Mouse (Mus musculus) lung, embryonic 15.5 days (tissue): ENCODE measurements around the gene Mpzl3. TPM values are rescaled to one million over a fixed set of nuclear protein-coding genes. Genes with fewer than 3 reads are reported as not detected.

Experiments used
- ATAC-seq: fragments of 200-750 bp; cut with Nextera tagmentation; 2 replicates; pipeline ENCODE4 v1.8.0; 2017; ENCODE audit warnings: moderate number of reproducible peaks, borderline replicate concordance; ENCODE audit not compliant: low FRiP score, low TSS enrichment; ENCODE audit errors: extremely low read depth
- H3K27ac ChIP-seq: fragments of 300-500 bp; sonication (generic); 2 replicates; pipeline ENCODE4 v1.5.1; 2015; ENCODE audit warnings: moderate library complexity, mild to moderate bottlenecking, inconsistent platforms
- H3K27me3 ChIP-seq: fragments of 300-500 bp; sonication (generic); 2 replicates; pipeline ENCODE4 v1.6.1; 2015; ENCODE audit warnings: inconsistent platforms
- H3K36me3 ChIP-seq: fragments of 300-500 bp; sonication (generic); 2 replicates; pipeline ENCODE4 v1.6.1; 2015; ENCODE audit warnings: inconsistent platforms
- H3K4me1 ChIP-seq: fragments of 300-500 bp; sonication (generic); 2 replicates; pipeline ENCODE4 v1.6.1; 2015; ENCODE audit warnings: inconsistent platforms
- H3K4me2 ChIP-seq: fragments of 300-500 bp; sonication (generic); 2 replicates; pipeline ENCODE4 v1.6.1; 2015; ENCODE audit warnings: inconsistent platforms, mild to moderate bottlenecking, moderate library complexity
- H3K4me3 ChIP-seq: fragments of 300-500 bp; sonication (generic); 2 replicates; pipeline ENCODE4 v1.5.1; 2015; ENCODE audit warnings: mild to moderate bottlenecking, inconsistent platforms
- H3K9ac ChIP-seq: fragments of 300-500 bp; sonication (generic); 2 replicates; pipeline ENCODE4 v1.6.1; 2015; ENCODE audit warnings: inconsistent platforms
- H3K9me3 ChIP-seq: fragments of 300-500 bp; sonication (generic); 2 replicates; pipeline ENCODE4 v1.6.1; 2016; ENCODE audit warnings: inconsistent platforms
- WGBS: fragments of 180-500 bp; shearing (Covaris S2); methylation state at CpG from one replicate; pipeline ENCODE4 v1.1.7; 2015; 5-methylcytosine and 5-hydroxymethylcytosine counted together
- polyA plus RNA-seq: library from polyadenylated mRNA; unstranded; fragments of >200 nt; fragmentation: Nextera tagmentation; extraction: Ambion mirVana; gene quantifications from 2 replicates; pipeline ENCODE4 v1.2.1, GENCODE M21; 2015

Mpzl3 gene
- polyA plus RNA-seq, 1 experiment from 2014 or later, result 2.7 TPM

DNA sequence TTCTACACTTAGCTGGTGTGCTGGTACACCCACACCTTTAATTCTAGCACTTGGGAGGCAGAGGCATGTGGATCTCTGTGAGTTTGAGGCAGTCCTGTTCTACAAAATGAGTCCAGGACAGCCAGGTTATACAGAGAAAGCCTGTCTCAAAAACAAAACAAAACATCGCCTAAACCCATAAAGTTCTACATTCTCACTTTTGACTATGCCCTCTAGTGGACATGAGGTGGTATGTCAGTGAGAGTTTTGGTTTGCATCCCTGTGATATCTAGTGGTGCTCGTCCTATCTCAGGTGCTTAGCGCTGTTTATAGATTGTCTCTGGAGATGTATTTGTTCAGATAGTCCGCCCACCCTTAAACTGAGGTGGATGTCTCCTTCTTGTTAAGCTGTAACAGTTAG lies 6.5 kb upstream of the Mpzl3 start:
- Histone ChIP-seq H3K36me3 (no peaks in the 10 kb centered on the region), H3K27me3 (peaks cover 11% of the 10 kb centered on the region), H3K4me2 (no peak overlapping the region), H3K4me1 (no peaks in the 10 kb centered on the region), H3K4me3 (no peak overlapping the region), H3K9ac (no peak overlapping the region), H3K27ac (no peak overlapping the region), H3K9me3 (no peaks in the 10 kb centered on the region)
- WGBS, result 14% methylated on average over 4 of the region's 4 CpGs
- ATAC-seq, result no peak

GRCm38 (mm10) chr9:45049731-45050130 lies 5.3 kb upstream of the Mpzl3 start:
- 80% methylated on average over 1 of the region's 1 CpGs for WGBS
- H3K27me3 ChIP-seq, result peaks cover 5% of the 10 kb centered on the region; the same call in 1 of the 2 replicates
- no peaks in the 10 kb centered on the region for H3K9me3 ChIP-seq
- no peak overlapping the region for H3K9ac ChIP-seq
- no peak overlapping the region for H3K4me3 ChIP-seq
- ATAC-seq, result no peak
- no peaks in the 10 kb centered on the region for H3K36me3 ChIP-seq
- no peak overlapping the region for H3K4me2 ChIP-seq
- H3K4me1 ChIP-seq, result no peaks in the 10 kb centered on the region
- H3K27ac ChIP-seq, result no peak overlapping the region

- Histone ChIP-seq H3K36me3 (no peaks in the 10 kb centered on the region), H3K4me1 (no peaks in the 10 kb centered on the region), H3K9ac (no peak overlapping the region), H3K4me3 (no peak overlapping the region), H3K4me2 (no peak overlapping the region), H3K9me3 (no peaks in the 10 kb centered on the region), H3K27me3 (0 out of 2 replicates have a peak, but pooled peaks cover 5% of the 10 kb centered on the region), H3K27ac (no peak overlapping the region)
- WGBS, result 77% methylated on average over 2 of the region's 2 CpGs
- ATAC-seq, result no peak
Observed at GRCm38 (mm10) chr9:45050301-45050700, 4.7 kb upstream of the Mpzl3 start.

GRCm38 (mm10) chr9:45058304-45058940 lies 3.4 kb downstream of the Mpzl3 start:
- no peak overlapping the region for H3K9ac ChIP-seq
- no peaks in the 10 kb centered on the region; the same call in 1 of the 2 replicates for H3K4me1 ChIP-seq
- no peak overlapping the region for H3K4me2 ChIP-seq
- peaks cover 4% of the 10 kb centered on the region; the same call in 1 of the 2 replicates for H3K27me3 ChIP-seq
- no peaks in the 10 kb centered on the region for H3K9me3 ChIP-seq
- no peak for ATAC-seq
- H3K4me3 ChIP-seq, result no peak overlapping the region
- H3K36me3 ChIP-seq, result no peaks in the 10 kb centered on the region
- H3K27ac ChIP-seq, result no peak overlapping the region
- 30% methylated on average over 5 of the region's 5 CpGs for WGBS

GRCm38 (mm10) chr9:45060151-45060550 lies 5.2 kb downstream of the Mpzl3 start:
- no peak for ATAC-seq

DNA sequence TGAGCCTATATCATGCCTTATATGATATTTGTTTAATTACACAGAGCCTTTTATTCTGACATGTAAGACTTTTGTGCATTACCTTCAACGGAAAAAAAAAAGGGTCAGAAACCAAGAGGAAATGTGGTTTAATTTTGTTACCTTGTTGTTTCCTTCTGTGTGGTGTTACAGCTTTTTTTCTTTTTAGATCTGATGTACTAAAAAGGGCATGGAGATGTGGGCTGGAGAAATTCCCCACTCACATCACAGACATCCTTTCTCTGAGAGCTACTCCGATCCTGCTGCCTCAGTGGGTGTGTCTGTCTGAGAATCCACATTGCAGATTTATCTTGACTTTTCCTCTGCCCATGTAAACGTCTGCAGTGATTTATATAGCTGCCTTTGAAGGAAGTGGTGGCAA lies 7.7 kb downstream of the Mpzl3 start:
- no peaks in the 10 kb centered on the region for H3K36me3 ChIP-seq
- ATAC-seq, result no peak
- H3K4me1 ChIP-seq, result no peaks in the 10 kb centered on the region; the same call in 1 of the 2 replicates
- no peak overlapping the region for H3K4me2 ChIP-seq
- no peak overlapping the region for H3K4me3 ChIP-seq
- 50% methylated on average over 3 of the region's 3 CpGs for WGBS
- no peak overlapping the region for H3K27ac ChIP-seq
- H3K9me3 ChIP-seq, result no peaks in the 10 kb centered on the region
- H3K9ac ChIP-seq, result no peak overlapping the region
- H3K27me3 ChIP-seq, result no peaks in the 10 kb centered on the region

More at GRCm38 (mm10) chr9:45060151-45060550, 5.2 kb downstream of the Mpzl3 start:
- peaks cover 4% of the 10 kb centered on the region; the same call in 1 of the 2 replicates for H3K27me3 ChIP-seq
- no peak overlapping the region for H3K4me3 ChIP-seq
- H3K36me3 ChIP-seq, result no peaks in the 10 kb centered on the region
- H3K9me3 ChIP-seq, result no peaks in the 10 kb centered on the region
- 40% methylated on average over 7 of the region's 7 CpGs for WGBS
- H3K4me1 ChIP-seq, result no peaks in the 10 kb centered on the region; the same call in 1 of the 2 replicates
- H3K27ac ChIP-seq, result no peak overlapping the region
- no peak overlapping the region for H3K9ac ChIP-seq
- H3K4me2 ChIP-seq, result no peak overlapping the region

DNA sequence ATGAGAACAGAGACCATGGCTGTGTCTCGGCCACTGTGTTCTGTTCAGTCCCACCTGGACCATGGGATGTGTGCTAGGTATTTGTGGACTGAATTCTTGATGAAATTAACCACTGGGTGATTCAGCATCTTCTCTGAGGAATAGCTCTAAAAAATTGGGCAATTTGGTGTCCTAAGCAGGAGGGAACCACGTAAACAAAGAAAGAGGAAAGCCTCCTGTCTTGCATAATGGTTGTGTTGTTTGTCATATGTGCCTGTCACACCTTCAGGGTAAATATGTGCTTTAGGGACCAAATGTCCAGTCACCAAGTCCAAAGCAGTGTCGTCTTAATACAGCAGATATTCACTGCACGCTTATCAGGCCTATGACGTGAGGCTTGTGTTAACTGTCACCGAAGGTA lies 9.4 kb downstream of the Mpzl3 start:
- no peaks in the 10 kb centered on the region; the same call in 1 of the 2 replicates for H3K4me1 ChIP-seq
- WGBS, result 70% methylated on average over 6 of the region's 6 CpGs
- no peaks in the 10 kb centered on the region for H3K36me3 ChIP-seq
- no peak overlapping the region for H3K4me3 ChIP-seq
- no peak overlapping the region for H3K27ac ChIP-seq
- no peaks in the 10 kb centered on the region for H3K9me3 ChIP-seq
- no peak overlapping the region for H3K9ac ChIP-seq
- H3K4me2 ChIP-seq, result no peak overlapping the region
- no peak for ATAC-seq
- no peaks in the 10 kb centered on the region for H3K27me3 ChIP-seq

GRCm38 (mm10) chr9:45066735-45067134 lies 11.7 kb downstream of the Mpzl3 start:
- 74% methylated on average over 4 of the region's 4 CpGs for WGBS
- Histone ChIP-seq H3K9me3 (no peaks in the 10 kb centered on the region), H3K27me3 (no peaks in the 10 kb centered on the region), H3K9ac (no peak overlapping the region), H3K4me2 (no peak overlapping the region), H3K4me1 (no peaks in the 10 kb centered on the region), H3K36me3 (no peaks in the 10 kb centered on the region), H3K27ac (no peak overlapping the region), H3K4me3 (no peak overlapping the region)
- ATAC-seq, result no peak

- WGBS, result 37% methylated on average over 3 of the region's 3 CpGs
Observed at GRCm38 (mm10) chr9:45071800-45072199, 16.8 kb downstream of the Mpzl3 start.

DNA sequence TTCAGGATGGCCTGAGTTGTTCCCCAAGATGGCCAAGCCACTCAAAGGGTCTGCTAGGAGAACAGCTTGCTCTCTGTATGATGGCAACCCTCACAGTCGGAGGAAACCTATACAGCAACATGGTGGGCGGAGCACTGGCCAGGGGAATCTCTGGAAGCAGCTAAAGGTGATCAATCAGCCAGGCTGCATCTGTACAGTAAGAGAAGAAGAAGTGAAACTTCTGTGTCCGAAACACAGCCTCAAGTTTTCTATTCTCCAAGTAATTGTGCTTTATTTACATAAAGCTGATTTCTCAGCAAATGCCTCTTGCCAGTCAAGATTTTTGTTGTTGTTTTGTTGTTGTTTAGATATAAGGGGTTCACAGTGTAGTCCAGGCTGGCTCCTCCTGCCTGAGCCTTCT lies 22.9 kb downstream of the Mpzl3 start:
- 51% methylated on average over 3 of the region's 3 CpGs for WGBS
- Histone ChIP-seq H3K9ac (no peak overlapping the region), H3K4me1 (no peaks in the 10 kb centered on the region), H3K4me3 (no peak overlapping the region), H3K9me3 (no peaks in the 10 kb centered on the region), H3K36me3 (no peaks in the 10 kb centered on the region), H3K27ac (no peak overlapping the region), H3K27me3 (no peaks in the 10 kb centered on the region; the same call in 1 of the 2 replicates), H3K4me2 (no peak overlapping the region)
- ATAC-seq, result no peak

More at GRCm38 (mm10) chr9:45071800-45072199, 16.8 kb downstream of the Mpzl3 start:
- Histone ChIP-seq H3K4me2 (no peak overlapping the region), H3K9ac (no peak overlapping the region), H3K4me1 (no peaks in the 10 kb centered on the region), H3K36me3 (no peaks in the 10 kb centered on the region), H3K4me3 (no peak overlapping the region), H3K9me3 (no peaks in the 10 kb centered on the region), H3K27me3 (no peaks in the 10 kb centered on the region), H3K27ac (no peak overlapping the region)
- ATAC-seq, result no peak

DNA sequence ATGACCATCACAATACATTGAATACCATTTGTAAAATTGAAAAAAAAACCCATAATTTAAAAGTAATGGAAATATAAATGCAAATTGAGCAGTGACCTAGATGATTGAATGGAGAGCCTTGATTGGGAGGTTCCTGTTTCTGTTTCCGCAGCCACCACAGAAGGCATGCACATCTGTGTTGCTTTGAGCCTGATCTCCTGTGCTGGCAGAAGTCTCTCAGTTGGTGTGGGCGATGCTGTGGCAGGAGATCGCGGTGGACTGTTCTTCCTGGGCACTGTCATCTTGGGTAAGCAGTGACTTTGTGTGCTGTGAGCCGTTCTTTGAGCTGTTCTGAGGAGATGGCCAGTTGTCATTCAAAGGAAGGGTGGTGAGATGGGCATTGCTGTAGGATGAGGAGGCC lies 24.0 kb downstream of the Mpzl3 start, which contains the start of gene Jaml:
Gene Jaml (plus strand): TSS at position 173 of the 400 bp plus-strand sequence.
- Histone ChIP-seq H3K4me1 (no peaks in the 10 kb centered on the region), H3K9me3 (no peaks in the 10 kb centered on the region), H3K4me3 (no peak within 1 kb of the TSS), H3K9ac (no peak within 1 kb of the TSS), H3K27ac (no peak within 1 kb of the TSS), H3K36me3 (no peaks in the 10 kb centered on the region), H3K27me3 (no peaks in the 10 kb centered on the region; the same call in none of the 2 replicates), H3K4me2 (no peak within 1 kb of the TSS)
- no peak for ATAC-seq
- 84% methylated on average over 5 of the region's 5 CpGs for WGBS

DNA sequence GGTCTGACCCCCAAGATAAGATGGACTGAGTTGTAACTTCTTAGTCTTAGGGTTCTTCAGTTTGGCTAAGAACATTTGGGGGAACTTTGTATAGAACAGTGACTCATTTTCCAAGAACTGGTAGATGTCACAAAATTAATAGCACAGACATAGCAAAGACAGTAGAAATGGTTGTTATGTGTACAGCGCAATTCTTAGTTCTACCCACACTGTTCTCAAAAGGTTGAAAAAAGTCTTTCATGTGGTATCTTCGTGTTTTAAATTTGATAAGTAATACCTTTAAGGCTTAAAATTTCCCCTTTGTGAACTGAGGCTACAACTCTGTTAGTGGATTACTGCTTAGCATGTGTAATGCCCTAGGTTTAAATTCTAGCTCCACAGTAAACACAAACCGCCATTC lies 28.1 kb downstream of the Mpzl3 start:
- Histone ChIP-seq H3K4me2 (no peak overlapping the region), H3K4me1 (no peaks in the 10 kb centered on the region), H3K9ac (no peak overlapping the region), H3K4me3 (no peak overlapping the region), H3K36me3 (no peaks in the 10 kb centered on the region), H3K27ac (no peak overlapping the region), H3K9me3 (no peaks in the 10 kb centered on the region), H3K27me3 (no peaks in the 10 kb centered on the region; the same call in none of the 2 replicates)
- ATAC-seq, result no peak
- WGBS, result 82% methylated on average over 3 of the region's 3 CpGs
